9 mouse cellular contexts compared by ENCODE assay signal in the genomic region with DNA sequence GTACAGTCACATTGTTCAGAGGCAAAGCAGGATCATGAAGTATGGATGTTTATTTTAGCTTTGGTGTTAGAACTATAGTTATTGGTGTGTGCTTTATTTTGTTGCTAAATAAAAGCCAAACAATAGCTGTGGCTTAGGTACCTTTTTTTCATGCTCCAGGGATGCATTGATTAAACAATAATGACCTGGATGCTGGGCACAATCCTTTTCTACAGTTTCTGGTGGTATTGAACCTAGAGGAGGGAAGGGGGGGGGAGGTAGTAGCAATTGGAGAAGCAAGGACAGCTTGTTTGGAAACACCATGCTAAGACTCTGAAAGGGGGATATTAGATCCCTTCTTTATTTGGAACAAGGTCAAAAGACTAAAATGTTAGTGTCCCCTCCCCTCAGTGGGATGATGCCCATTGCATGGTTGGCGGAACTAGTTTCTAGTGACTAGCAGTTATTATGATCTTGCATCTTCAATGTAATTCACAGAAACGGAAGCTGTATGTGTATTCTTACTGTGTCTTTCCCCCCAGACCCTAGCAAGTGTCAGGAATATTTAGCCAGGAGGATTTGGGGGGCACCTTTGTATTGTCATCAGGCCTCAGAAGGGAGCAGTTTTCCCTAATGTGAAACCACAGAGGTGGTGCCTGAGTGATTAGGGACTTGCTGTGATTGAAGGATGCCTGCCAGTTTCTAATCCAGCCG. TPM values are rescaled to one million over a fixed set of nuclear protein-coding genes. Genes with fewer than 3 reads are reported as not detected.
DNase-seq lines count a peak whose midpoint lies in the region; ATAC-seq and TF ChIP-seq lines count a peak whose summit lies in the region.
"Had no signal": no experiment of that assay in that cellular context is flagged by ENCODE, and none has a peak within 500 bp of the region (broad histone marks: within the 10 kb centered on the region; RNA-seq: fewer than 3 reads in every experiment).

No protein-coding gene starts in this region.

- DNase-seq in cerebellum, adult 2 months: peak; percentile 22 to 25
- no peak for DNase-seq in cerebellum, postnatal 14 days
- DNase-seq in brain, embryonic 14.5 days (ENCODE audit: low read depth): peak; percentile 70
- no peak for DNase-seq in heart, postnatal 0 days (ENCODE audit: low spot score)
- DNase-seq in urinary bladder, postnatal 10 days (ENCODE audit: low spot score): no peak
- no peak for DNase-seq in layer of hippocampus, adult 8-10 months (ENCODE audit: low spot score in 2 of 2)
- no peak for DNase-seq in thymus, postnatal 4 days

- no peak overlapping the region for H3K27ac ChIP-seq in cerebellum, adult 2 months (ENCODE audit: insufficient read depth, low read length)
- H3K27ac ChIP-seq in heart, postnatal 0 days (ENCODE audit: low read depth): no peak overlapping the region
- peak overlapping the region; percentile 100 for H3K27ac ChIP-seq in midbrain, embryonic 13.5 days

- no peaks in the 10 kb centered on the region for H3K36me3 ChIP-seq in heart, postnatal 0 days (replicated peaks; ENCODE audit: control insufficient read depth, insufficient read depth, low read length)
- peaks cover 3% of the 10 kb centered on the region for H3K36me3 ChIP-seq in midbrain, embryonic 13.5 days

- TF ChIP-seq POLR2A in cerebellum, adult 2 months (IDR thresholded peaks at IDR 0.05; ENCODE audit: borderline replicate concordance, insufficient read depth, low read length): no peak
- TF ChIP-seq POLR2A in brain, embryonic 14.5 days (IDR thresholded peaks at IDR 0.05; ENCODE audit: borderline replicate concordance, extremely low read depth, insufficient read depth, insufficient read length, poor library complexity, severe bottlenecking): no peak

- ATAC-seq in heart, postnatal 0 days (ENCODE audit: insufficient read depth, low read depth): no peak
- no peak for ATAC-seq in midbrain, embryonic 13.5 days
- ATAC-seq: activated CD4-positive, CD25-positive, alpha-beta regulatory T cell, adult 4 months had no signal

- 65% methylated on average over 3 of the region's 3 CpGs for WGBS in cerebellum, adult 2 months
- 61% methylated on average over 3 of the region's 3 CpGs for WGBS in heart, postnatal 0 days
- WGBS in midbrain, embryonic 13.5 days: 5% methylated on average over 3 of the region's 3 CpGs

- no peaks in the 10 kb centered on the region for H3K9me3 ChIP-seq in heart, postnatal 0 days (replicated peaks; ENCODE audit: control insufficient read depth, low read length)
- no peaks in the 10 kb centered on the region for H3K9me3 ChIP-seq in midbrain, embryonic 13.5 days

- peak overlapping the region; percentile 49 for H3K4me3 ChIP-seq in cerebellum, adult 2 months (replicated peaks; ENCODE audit: insufficient read depth, low read depth, low read length)
- no peak overlapping the region for H3K4me3 ChIP-seq in heart, postnatal 0 days (ENCODE audit: low read depth, low read length)
- peak overlapping the region; percentile 76 for H3K4me3 ChIP-seq in midbrain, embryonic 13.5 days (replicated peaks)

- no peaks in the 10 kb centered on the region; the same call in 1 of the 2 replicates for H3K4me1 ChIP-seq in cerebellum, adult 2 months (ENCODE audit: control insufficient read depth, insufficient read depth, low read length)
- peaks cover 6% of the 10 kb centered on the region for H3K4me1 ChIP-seq in heart, postnatal 0 days (ENCODE audit: control insufficient read depth, insufficient read depth)
- H3K4me1 ChIP-seq in midbrain, embryonic 13.5 days (replicated peaks): peaks cover 26% of the 10 kb centered on the region

- TF ChIP-seq CTCF in cerebellum, adult 2 months (IDR thresholded peaks at IDR 0.05; ENCODE audit: borderline replicate concordance, insufficient read depth, low read depth, low read length): no peak
- no peak for TF ChIP-seq CTCF in brain, embryonic 14.5 days (IDR thresholded peaks at IDR 0.05; ENCODE audit: borderline replicate concordance, extremely low read depth, insufficient read depth, insufficient read length)
- TF ChIP-seq CTCF in heart, postnatal 0 days (IDR thresholded peaks at IDR 0.05; ENCODE audit: low read depth): no peak

- H3K4me2 ChIP-seq in heart, postnatal 0 days (ENCODE audit: low read depth, low read length): peak overlapping the region; percentile 78
- H3K4me2 ChIP-seq in midbrain, embryonic 13.5 days (replicated peaks): peak overlapping the region; percentile 82

- no peak overlapping the region for H3K9ac ChIP-seq in heart, postnatal 0 days (replicated peaks; ENCODE audit: low read depth, low read length)
- H3K9ac ChIP-seq in midbrain, embryonic 13.5 days (replicated peaks): peak overlapping the region; percentile 95

- TF ChIP-seq EP300 in heart, postnatal 0 days (IDR thresholded peaks at IDR 0.05; ENCODE audit: low read depth): no peak

- H3K27me3 ChIP-seq in cerebellum, adult 2 months (ENCODE audit: control insufficient read depth, insufficient read depth, low read length): no peaks in the 10 kb centered on the region
- H3K27me3 ChIP-seq in heart, postnatal 0 days (ENCODE audit: control insufficient read depth, insufficient read depth, low read length): no peaks in the 10 kb centered on the region
- H3K27me3 ChIP-seq in midbrain, embryonic 13.5 days: no peaks in the 10 kb centered on the region

RNA-seq across cellular contexts. Expression of a gene that starts 1.0 kb away (rescaled TPM):
- polyA plus RNA-seq in cerebellum, adult 2 months (2012; rRNA removed): 12.9 and 13.2 TPM in 2 replicates
- 30.5 and 42.3 TPM in 2 replicates for polyA plus RNA-seq in brain, embryonic 14.5 days (2012; rRNA removed)
- total RNA-seq in heart, postnatal 0 days (2014; rRNA removed; ENCODE audit: low replicate concordance): 2.7 and 8.3 TPM in 2 replicates
- 2.2 and 2.4 TPM in 2 replicates for polyA plus RNA-seq in heart, postnatal 0 days (2015; fragmentation: Nextera tagmentation; extraction: Ambion mirVana)
- polyA plus RNA-seq in midbrain, embryonic 13.5 days (2015; fragmentation: Nextera tagmentation; extraction: Ambion mirVana): 43.4 and 44.2 TPM in 2 replicates
- 10 to 100 TPM; 13.2 to 17.3 (median 15.0) TPM for total RNA-seq in layer of hippocampus, adult 8-10 months (2022)

Comparison
In these comparisons a context has a peak if more than half of its experiments do, and no peak if none do; other contexts are left out.
1. DNase-seq: peak in cerebellum, adult 2 months (2 of 2) and brain, embryonic 14.5 days (single experiment); none in cerebellum, postnatal 14 days (0 of 2), heart, postnatal 0 days (single experiment), urinary bladder, postnatal 10 days (single experiment), layer of hippocampus, adult 8-10 months (0 of 2) and thymus, postnatal 4 days (single experiment).